Mouse (Mus musculus) C2C12 (cell line): ENCODE measurements around the gene Ush2a. TPM values are rescaled to one million over a fixed set of nuclear protein-coding genes. Genes with fewer than 3 reads are reported as not detected.
A peak's percentile ranks its signal among the peaks of the same experiment; 100 is the strongest.

Source experiments
- H3K27me3 ChIP-seq: one replicate; pipeline ENCODE4 v1.6.1; 2011; ENCODE audit not compliant: control insufficient read depth, insufficient read depth, insufficient read length
- H3K36me3 ChIP-seq: one replicate; pipeline ENCODE4 v1.6.1; 2011; ENCODE audit not compliant: control insufficient read depth, insufficient read depth
- H3K4me3 ChIP-seq: one replicate; pipeline ENCODE4 v1.5.1; 2011; ENCODE audit warnings: mild to moderate bottlenecking, control low read depth; ENCODE audit not compliant: poor library complexity, insufficient read depth, severe bottlenecking
- H3K79me2 ChIP-seq: one replicate; pipeline ENCODE4 v1.6.1; 2011; ENCODE audit not compliant: control insufficient read depth, insufficient read depth
- H3K79me3 ChIP-seq: one replicate; pipeline ENCODE4 v1.6.1; 2011; ENCODE audit warnings: low read depth, control low read depth
- H3ac ChIP-seq: one replicate; pipeline ENCODE3; 2011; ENCODE audit warnings: low read depth; ENCODE audit not compliant: control insufficient read depth, insufficient read length
- CEBPB ChIP-seq: IDR thresholded peaks from one replicate; pipeline ENCODE4 v1.6.1; 2011; ENCODE audit warnings: low read depth, mild to moderate bottlenecking, control low read depth, moderate library complexity
- CTCF ChIP-seq: IDR thresholded peaks from one replicate; pipeline ENCODE4 v1.5.1; 2011; ENCODE audit not compliant: control insufficient read depth, insufficient read depth, insufficient read length
- FOSL1 ChIP-seq: IDR thresholded peaks from one replicate; pipeline ENCODE4 v1.8.0; 2011; ENCODE audit warnings: mild to moderate bottlenecking, low read length; ENCODE audit not compliant: poor library complexity, insufficient read depth, severe bottlenecking
- MAX ChIP-seq: IDR thresholded peaks from one replicate; pipeline ENCODE4 v1.6.1; 2011; ENCODE audit warnings: mild to moderate bottlenecking, control low read depth
- MYOD1 ChIP-seq: IDR thresholded peaks from one replicate; pipeline ENCODE4 v1.6.1; 2011; ENCODE audit warnings: low read depth; ENCODE audit not compliant: control insufficient read depth, insufficient read length
- MYOG ChIP-seq: IDR thresholded peaks from one replicate; pipeline ENCODE4 v1.6.1; 2011; ENCODE audit not compliant: control insufficient read depth, insufficient read length; ENCODE audit errors: extremely low read depth
- USF1 ChIP-seq: IDR thresholded peaks from one replicate; pipeline ENCODE4 v1.6.1; 2011; ENCODE audit warnings: low read depth, mild to moderate bottlenecking, control low read depth, moderate library complexity
- polyA plus RNA-seq: library from polyadenylated mRNA; unstranded; fragments of >200 nt; fragmentation: generic; extraction: Trizol; gene quantifications from one replicate; pipeline ENCODE4 v1.2.1, GENCODE M21; 2012; ENCODE audit warnings: missing spikeins

The Ush2a gene
- polyA plus RNA-seq, 1 experiment, result not detected

GRCm38 (mm10) chr1:188952501-188952900 lies 690.7 kb downstream of the Ush2a start:
- no peak overlapping the region for H3K4me3 ChIP-seq
- H3ac ChIP-seq, result no peak overlapping the region
- H3K79me2 ChIP-seq, result no peaks in the 10 kb centered on the region
- TF ChIP-seq FOSL1 (no peak), MYOG (no peak), CEBPB (no peak), USF1 (no peak), CTCF (no peak), MAX (no peak), MYOD1 (no peak)
- H3K36me3 ChIP-seq, result no peaks in the 10 kb centered on the region
- no peaks in the 10 kb centered on the region for H3K79me3 ChIP-seq
- H3K27me3 ChIP-seq, result no peaks in the 10 kb centered on the region

- H3K27me3 ChIP-seq, result no peaks in the 10 kb centered on the region
- no peak overlapping the region for H3ac ChIP-seq
- no peak overlapping the region for H3K4me3 ChIP-seq
- H3K79me2 ChIP-seq, result no peaks in the 10 kb centered on the region
- no peak for TF ChIP-seq MYOG
- TF ChIP-seq CTCF, result no peak
- no peak for TF ChIP-seq MAX
- no peak for TF ChIP-seq CEBPB
- peaks cover 72% of the 10 kb centered on the region for H3K36me3 ChIP-seq
- no peaks in the 10 kb centered on the region for H3K79me3 ChIP-seq
Observed at GRCm38 (mm10) chr1:188973078-188973477, 711.3 kb downstream of the Ush2a start.

GRCm38 (mm10) chr1:188973926-188974325 lies 712.1 kb downstream of the Ush2a start:
- Histone ChIP-seq H3K27me3 (no peaks in the 10 kb centered on the region), H3K79me2 (no peaks in the 10 kb centered on the region), H3K36me3 (peaks cover 74% of the 10 kb centered on the region), H3K79me3 (no peaks in the 10 kb centered on the region), H3K4me3 (no peak overlapping the region), H3ac (no peak overlapping the region)
- TF ChIP-seq CEBPB (no peak), MAX (no peak), CTCF (no peak), MYOD1 (no peak), FOSL1 (no peak), USF1 (no peak), MYOG (no peak)

GRCm38 (mm10) chr1:188980050-188980449 lies 718.2 kb downstream of the Ush2a start:
- H3K4me3 ChIP-seq, result no peak overlapping the region
- H3ac ChIP-seq, result no peak overlapping the region
- H3K36me3 ChIP-seq, result peaks cover 68% of the 10 kb centered on the region
- no peaks in the 10 kb centered on the region for H3K79me3 ChIP-seq
- no peaks in the 10 kb centered on the region for H3K79me2 ChIP-seq
- no peaks in the 10 kb centered on the region for H3K27me3 ChIP-seq
- TF ChIP-seq MAX, result peak; percentile 68
- no peak for TF ChIP-seq MYOD1
- TF ChIP-seq FOSL1, result no peak
- TF ChIP-seq USF1, result no peak
- peak; percentile 22 for TF ChIP-seq CTCF
- no peak for TF ChIP-seq MYOG
- no peak for TF ChIP-seq CEBPB

GRCm38 (mm10) chr1:188993218-188993617 lies 731.4 kb downstream of the Ush2a start:
- Histone ChIP-seq H3K36me3 (peaks cover 69% of the 10 kb centered on the region), H3K27me3 (no peaks in the 10 kb centered on the region), H3K4me3 (no peak overlapping the region), H3K79me2 (peaks cover 6% of the 10 kb centered on the region), H3K79me3 (no peaks in the 10 kb centered on the region), H3ac (no peak overlapping the region)
- no peak for TF ChIP-seq CEBPB
- no peak for TF ChIP-seq FOSL1
- TF ChIP-seq USF1, result no peak
- TF ChIP-seq MAX, result no peak
- no peak for TF ChIP-seq MYOG
- no peak for TF ChIP-seq MYOD1
- TF ChIP-seq CTCF, result no peak

GRCm38 (mm10) chr1:188997921-188998320 lies 736.1 kb downstream of the Ush2a start:
- H3K36me3 ChIP-seq, result peaks cover 56% of the 10 kb centered on the region
- H3K79me3 ChIP-seq, result peaks cover 4% of the 10 kb centered on the region
- H3K4me3 ChIP-seq, result no peak overlapping the region
- no peak overlapping the region for H3ac ChIP-seq
- H3K79me2 ChIP-seq, result peaks cover 12% of the 10 kb centered on the region
- TF ChIP-seq FOSL1 (no peak), USF1 (no peak), CEBPB (no peak), CTCF (no peak), MAX (no peak), MYOG (no peak), MYOD1 (no peak)
- H3K27me3 ChIP-seq, result no peaks in the 10 kb centered on the region
